Mouse (Mus musculus): ENCODE measurements around the gene Eif4ebp2.

- TF ChIP-seq POLR2A (IDR thresholded peaks at IDR 0.05; ENCODE audit: borderline replicate concordance, extremely low read depth, low read depth, low read length): no peak
- no peak for TF ChIP-seq CTCF (IDR thresholded peaks at IDR 0.05; ENCODE audit: insufficient read depth, low read length)
These were observed 37.2 kb downstream of the Eif4ebp2 start for GRCm38 (mm10) chr10:61415240-61415639.

Data from lung, adult 2 months (tissue).